Mouse (Mus musculus): ENCODE measurements around the gene Apbb2. TPM values are rescaled to one million over a fixed set of nuclear protein-coding genes. Genes with fewer than 3 reads are reported as not detected.
A peak's percentile ranks its signal among the peaks of the same experiment; 100 is the strongest.

The Apbb2 gene
- polyA plus RNA-seq, 1 experiment from 2014 or later = 48.9 TPM

DNA sequence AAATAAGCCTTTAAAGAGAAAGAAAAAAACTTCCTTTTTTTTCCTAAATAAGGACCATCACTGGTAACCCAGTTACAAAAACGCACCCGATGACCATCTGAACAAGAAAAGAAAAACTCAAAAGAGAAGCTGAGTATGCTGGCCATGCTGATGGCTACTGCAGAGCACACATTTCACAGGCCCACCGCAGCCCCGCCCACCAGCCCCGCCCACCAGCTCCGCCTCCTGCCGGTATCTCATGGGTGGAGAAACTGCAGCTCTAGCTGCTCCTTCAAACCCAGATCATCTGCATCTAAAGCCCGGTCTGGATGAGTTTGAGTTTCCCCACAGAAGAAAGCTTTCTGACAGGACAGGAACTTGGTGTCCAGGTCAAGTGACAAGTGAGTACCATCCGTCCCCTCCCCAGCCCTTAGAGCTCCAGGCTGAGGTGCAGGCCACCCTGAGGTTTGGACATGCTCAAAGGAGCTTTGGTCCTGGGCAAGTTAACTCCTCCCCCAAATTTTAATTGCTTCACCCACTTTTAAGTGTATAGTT, 16.2 kb downstream of the Apbb2 start:
- Histone ChIP-seq H3K27me3 (replicated peaks; ENCODE audit: insufficient read depth, low read length) (no peaks in the 10 kb centered on the region), H3K27ac (ENCODE audit: low read length) (0 out of 2 replicates have a peak overlapping the region, but pooled peaks have one; percentile 48), H3K4me1 (ENCODE audit: insufficient read depth, low read depth, low read length) (peaks cover 13% of the 10 kb centered on the region; the same call in 1 of the 2 replicates), H3K4me3 (ENCODE audit: low read depth, low read length) (no peak overlapping the region), H3K4me2 (replicated peaks; ENCODE audit: low read depth, low read length) (no peak overlapping the region), H3K9me3 (ENCODE audit: low read length) (no peaks in the 10 kb centered on the region), H3K9ac (replicated peaks; ENCODE audit: low read depth) (no peak overlapping the region), H3K36me3 (ENCODE audit: insufficient read depth, low read length) (no peaks in the 10 kb centered on the region)
- no peak for DNase-seq (ENCODE audit: low spot score)
- 27% methylated on average over 9 of the region's 9 CpGs for WGBS
- no peak for ATAC-seq
- no peak for TF ChIP-seq CTCF (IDR thresholded peaks at IDR 0.05)
- no peak for TF ChIP-seq EP300 (IDR thresholded peaks at IDR 0.05)

DNA sequence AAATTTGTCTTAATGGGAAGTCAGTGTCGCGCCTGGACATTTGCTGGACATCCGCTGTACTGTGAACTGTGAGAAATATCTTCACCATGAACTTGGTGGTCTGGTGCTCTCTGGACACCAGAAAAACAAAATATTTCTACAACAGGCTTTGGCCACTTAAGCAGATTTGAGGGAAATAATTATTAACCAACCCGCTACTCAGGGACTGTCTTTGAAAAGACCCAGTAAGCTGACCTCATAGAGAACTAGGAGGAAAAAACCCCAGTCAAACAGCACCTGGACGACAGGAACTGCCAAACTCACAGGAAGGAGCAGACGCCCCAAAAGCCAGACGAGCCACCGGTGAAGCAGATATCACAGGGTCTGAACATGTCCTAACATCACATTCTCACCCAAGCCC, 18.2 kb downstream of the Apbb2 start:
- no peak for DNase-seq (ENCODE audit: low spot score)
- Histone ChIP-seq H3K27ac (ENCODE audit: low read length) (no peak overlapping the region), H3K4me1 (ENCODE audit: insufficient read depth, low read depth, low read length) (peaks cover 7% of the 10 kb centered on the region; the same call in 1 of the 2 replicates), H3K9ac (replicated peaks; ENCODE audit: low read depth) (no peak overlapping the region), H3K9me3 (ENCODE audit: low read length) (no peaks in the 10 kb centered on the region), H3K27me3 (replicated peaks; ENCODE audit: insufficient read depth, low read length) (no peaks in the 10 kb centered on the region), H3K4me2 (replicated peaks; ENCODE audit: low read depth, low read length) (no peak overlapping the region), H3K4me3 (ENCODE audit: low read depth, low read length) (no peak overlapping the region), H3K36me3 (ENCODE audit: insufficient read depth, low read length) (no peaks in the 10 kb centered on the region)
- no peak for TF ChIP-seq EP300 (IDR thresholded peaks at IDR 0.05)
- no peak for TF ChIP-seq CTCF (IDR thresholded peaks at IDR 0.05)
- no peak for ATAC-seq
- 40% methylated on average over 8 of the region's 8 CpGs for WGBS

DNA sequence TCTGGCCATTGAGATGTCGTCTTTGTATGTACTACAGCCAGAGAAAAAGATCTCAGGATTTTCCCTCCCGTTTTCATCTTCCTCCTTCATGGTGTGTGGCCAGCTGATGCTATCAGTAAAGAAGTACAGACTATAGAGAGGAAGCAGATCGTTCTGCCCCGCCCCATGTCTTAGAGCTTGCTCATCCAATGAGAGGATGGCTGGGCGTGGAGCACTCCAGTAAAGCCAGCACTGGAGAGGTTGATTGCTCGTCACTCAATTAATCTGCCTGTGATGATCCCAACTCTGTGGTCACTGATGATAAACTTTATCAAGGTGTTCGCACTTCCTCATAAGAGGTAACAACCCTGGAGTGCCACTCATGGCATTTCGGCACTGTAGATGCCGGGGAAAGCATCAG, 18.7 kb downstream of the Apbb2 start:
- no peaks in the 10 kb centered on the region for H3K27me3 ChIP-seq (replicated peaks; ENCODE audit: insufficient read depth, low read length)
- H3K4me1 ChIP-seq (ENCODE audit: insufficient read depth, low read depth, low read length) = peaks cover 7% of the 10 kb centered on the region; the same call in 1 of the 2 replicates
- H3K4me3 ChIP-seq (ENCODE audit: low read depth, low read length) = no peak overlapping the region
- 39% methylated on average over 9 of the region's 9 CpGs for WGBS
- no peaks in the 10 kb centered on the region for H3K36me3 ChIP-seq (ENCODE audit: insufficient read depth, low read length)
- no peaks in the 10 kb centered on the region for H3K9me3 ChIP-seq (ENCODE audit: low read length)
- no peak overlapping the region for H3K27ac ChIP-seq (ENCODE audit: low read length)
- 0 out of 2 replicates have a peak overlapping the region, but pooled peaks have one; percentile 15 for H3K4me2 ChIP-seq (replicated peaks; ENCODE audit: low read depth, low read length)
- no peak overlapping the region for H3K9ac ChIP-seq (replicated peaks; ENCODE audit: low read depth)
- ATAC-seq (peak; percentile 65), DNase-seq (ENCODE audit: low spot score) (peak; percentile 58)
- TF ChIP-seq EP300 (IDR thresholded peaks at IDR 0.05) (no peak), CTCF (IDR thresholded peaks at IDR 0.05) (no peak)

DNA sequence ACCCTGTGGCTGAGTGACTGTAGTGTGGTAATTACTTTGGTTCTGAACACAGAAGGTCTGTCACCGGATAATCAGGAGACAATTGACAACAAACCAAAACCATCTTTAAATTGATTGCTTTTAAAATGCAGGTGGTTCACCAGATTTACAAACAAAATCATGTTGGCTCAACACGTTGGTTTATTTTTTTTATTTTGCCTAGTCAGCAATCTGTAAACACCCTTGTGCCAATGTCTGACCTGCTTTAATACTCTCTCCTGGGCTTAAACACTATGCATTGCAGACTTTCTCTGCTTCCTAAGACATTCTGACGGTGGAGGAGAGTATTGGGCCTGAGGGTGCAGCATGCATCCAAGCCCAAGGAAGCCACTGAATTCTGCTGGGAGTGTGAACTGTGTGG, 22.3 kb downstream of the Apbb2 start:
- Histone ChIP-seq H3K4me2 (replicated peaks; ENCODE audit: low read depth, low read length) (no peak overlapping the region), H3K4me1 (ENCODE audit: insufficient read depth, low read depth, low read length) (no peaks in the 10 kb centered on the region), H3K36me3 (ENCODE audit: insufficient read depth, low read length) (no peaks in the 10 kb centered on the region), H3K27ac (ENCODE audit: low read length) (no peak overlapping the region), H3K27me3 (replicated peaks; ENCODE audit: insufficient read depth, low read length) (no peaks in the 10 kb centered on the region), H3K4me3 (ENCODE audit: low read depth, low read length) (no peak overlapping the region), H3K9ac (replicated peaks; ENCODE audit: low read depth) (no peak overlapping the region), H3K9me3 (ENCODE audit: low read length) (no peaks in the 10 kb centered on the region)
- DNase-seq (ENCODE audit: low spot score) (no peak), ATAC-seq (no peak)
- WGBS = 66% methylated on average over 3 of the region's 3 CpGs
- no peak for TF ChIP-seq EP300 (IDR thresholded peaks at IDR 0.05)
- TF ChIP-seq CTCF (IDR thresholded peaks at IDR 0.05) = no peak

DNA sequence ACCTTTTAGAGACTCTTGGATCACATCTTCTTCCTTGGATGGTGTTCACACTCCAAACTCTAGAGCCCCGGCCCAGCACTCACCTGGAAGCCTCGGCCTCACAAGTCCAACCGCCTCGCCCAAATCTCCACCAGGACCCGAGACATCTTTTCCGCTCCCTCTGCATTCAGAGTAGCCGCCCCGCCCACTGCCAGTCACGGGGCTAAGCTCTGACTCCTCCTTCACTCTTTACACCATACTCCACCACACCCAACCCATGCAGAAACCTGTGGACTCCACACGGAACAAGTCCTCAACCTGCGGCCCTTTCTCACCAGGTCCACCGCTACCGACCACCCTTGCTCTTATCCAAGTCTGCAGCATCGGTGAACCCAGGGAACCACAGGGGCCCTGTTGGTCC, 23.7 kb downstream of the Apbb2 start:
- no peak overlapping the region for H3K27ac ChIP-seq (ENCODE audit: low read length)
- ATAC-seq (no peak), DNase-seq (ENCODE audit: low spot score) (no peak)
- no peaks in the 10 kb centered on the region for H3K9me3 ChIP-seq (ENCODE audit: low read length)
- WGBS = 87% methylated on average over 14 of the region's 14 CpGs
- H3K27me3 ChIP-seq (replicated peaks; ENCODE audit: insufficient read depth, low read length) = no peaks in the 10 kb centered on the region
- H3K9ac ChIP-seq (replicated peaks; ENCODE audit: low read depth) = no peak overlapping the region
- no peaks in the 10 kb centered on the region for H3K4me1 ChIP-seq (ENCODE audit: insufficient read depth, low read depth, low read length)
- H3K4me2 ChIP-seq (replicated peaks; ENCODE audit: low read depth, low read length) = no peak overlapping the region
- H3K36me3 ChIP-seq (ENCODE audit: insufficient read depth, low read length) = no peaks in the 10 kb centered on the region
- H3K4me3 ChIP-seq (ENCODE audit: low read depth, low read length) = no peak overlapping the region
- no peak for TF ChIP-seq CTCF (IDR thresholded peaks at IDR 0.05)

DNA sequence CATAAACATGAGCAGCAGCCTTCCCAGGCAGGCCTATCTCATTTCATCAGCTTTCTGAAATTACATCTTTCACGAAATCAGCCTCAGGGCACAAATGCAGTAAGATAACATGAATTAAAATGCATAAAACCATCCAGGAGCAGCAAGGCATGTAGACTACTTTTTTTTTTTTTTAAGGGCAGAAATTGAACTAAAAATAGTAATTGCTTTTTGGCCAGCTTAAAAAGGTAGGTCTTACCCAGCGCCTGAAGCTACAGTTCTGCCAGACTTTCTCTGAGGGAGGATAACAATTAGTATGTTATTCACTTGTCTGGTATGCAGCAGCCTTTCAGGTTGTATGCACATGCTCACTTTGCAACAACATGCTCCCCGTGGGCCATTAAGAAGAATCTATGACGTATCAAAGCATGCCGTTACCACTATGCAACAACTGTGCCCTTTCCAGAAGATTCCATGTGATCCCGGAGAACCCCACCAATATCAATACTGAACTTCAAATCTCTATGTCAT, 32.3 kb downstream of the Apbb2 start:
- DNase-seq (ENCODE audit: low spot score) (no peak), ATAC-seq (no peak)
- no peak for TF ChIP-seq CTCF (IDR thresholded peaks at IDR 0.05)
- WGBS = 78% methylated on average over 6 of the region's 6 CpGs
- H3K9ac ChIP-seq (replicated peaks; ENCODE audit: low read depth) = no peak overlapping the region
- H3K4me2 ChIP-seq (replicated peaks; ENCODE audit: low read depth, low read length) = no peak overlapping the region
- no peaks in the 10 kb centered on the region for H3K36me3 ChIP-seq (ENCODE audit: insufficient read depth, low read length)
- H3K27me3 ChIP-seq (replicated peaks; ENCODE audit: insufficient read depth, low read length) = no peaks in the 10 kb centered on the region
- no peaks in the 10 kb centered on the region for H3K9me3 ChIP-seq (ENCODE audit: low read length)
- peaks cover 7% of the 10 kb centered on the region; the same call in 1 of the 2 replicates for H3K4me1 ChIP-seq (ENCODE audit: insufficient read depth, low read depth, low read length)
- no peak overlapping the region for H3K4me3 ChIP-seq (ENCODE audit: low read depth, low read length)
- no peak overlapping the region for H3K27ac ChIP-seq (ENCODE audit: low read length)

Data from lung, postnatal 0 days (tissue).